Mouse (Mus musculus): Measurements from ENCODE around the gene Snapin. TPM values are rescaled to one million over a fixed set of nuclear protein-coding genes. Genes with fewer than 3 reads are reported as not detected.

The Snapin gene
- total RNA-seq, 2 experiments from 2014 or later: 63.2 to 67.2 TPM

DNA sequence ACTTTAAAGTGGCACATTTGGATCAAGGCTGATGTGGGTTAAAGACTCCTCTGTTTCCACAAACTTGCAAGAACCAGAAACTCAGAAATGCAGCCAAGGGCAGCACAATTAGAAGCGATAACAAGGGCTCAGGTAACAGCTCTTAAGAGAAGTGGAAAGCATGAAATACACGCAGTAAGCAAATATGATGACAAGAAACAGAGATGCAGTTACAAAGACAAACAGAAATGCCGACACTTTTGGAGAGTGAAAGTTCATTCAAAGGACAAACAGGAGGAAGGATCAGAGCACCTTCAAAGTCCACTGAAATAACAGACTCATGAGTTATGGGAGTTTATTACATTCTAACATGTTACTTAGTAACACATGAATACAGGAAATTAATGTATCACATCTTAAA is 15.5 kb upstream of the Snapin start:
- no peak for DNase-seq

GRCm38 (mm10) chr3:90505216-90505615 is 14.4 kb upstream of the Snapin start:
- DNase-seq: no peak

GRCm38 (mm10) chr3:90503444-90503843 is 12.6 kb upstream of the Snapin start:
- no peak for DNase-seq

- DNase-seq: no peak
These were observed 6.8 kb upstream of the Snapin start for GRCm38 (mm10) chr3:90497597-90497996.

- no peak for DNase-seq
These were observed 5.2 kb upstream of the Snapin start for GRCm38 (mm10) chr3:90495850-90496525.

- DNase-seq: no peak
These were observed 3.2 kb upstream of the Snapin start for GRCm38 (mm10) chr3:90493831-90494540.

GRCm38 (mm10) chr3:90491350-90491749 is 517 bp upstream of the Snapin start:
- DNase-seq: no peak

- DNase-seq: no peak
These were observed 2.3 kb downstream of the Snapin start for GRCm38 (mm10) chr3:90488576-90488975.

GRCm38 (mm10) chr3:90486998-90487397 is 3.8 kb downstream of the Snapin start:
- no peak for DNase-seq

DNA sequence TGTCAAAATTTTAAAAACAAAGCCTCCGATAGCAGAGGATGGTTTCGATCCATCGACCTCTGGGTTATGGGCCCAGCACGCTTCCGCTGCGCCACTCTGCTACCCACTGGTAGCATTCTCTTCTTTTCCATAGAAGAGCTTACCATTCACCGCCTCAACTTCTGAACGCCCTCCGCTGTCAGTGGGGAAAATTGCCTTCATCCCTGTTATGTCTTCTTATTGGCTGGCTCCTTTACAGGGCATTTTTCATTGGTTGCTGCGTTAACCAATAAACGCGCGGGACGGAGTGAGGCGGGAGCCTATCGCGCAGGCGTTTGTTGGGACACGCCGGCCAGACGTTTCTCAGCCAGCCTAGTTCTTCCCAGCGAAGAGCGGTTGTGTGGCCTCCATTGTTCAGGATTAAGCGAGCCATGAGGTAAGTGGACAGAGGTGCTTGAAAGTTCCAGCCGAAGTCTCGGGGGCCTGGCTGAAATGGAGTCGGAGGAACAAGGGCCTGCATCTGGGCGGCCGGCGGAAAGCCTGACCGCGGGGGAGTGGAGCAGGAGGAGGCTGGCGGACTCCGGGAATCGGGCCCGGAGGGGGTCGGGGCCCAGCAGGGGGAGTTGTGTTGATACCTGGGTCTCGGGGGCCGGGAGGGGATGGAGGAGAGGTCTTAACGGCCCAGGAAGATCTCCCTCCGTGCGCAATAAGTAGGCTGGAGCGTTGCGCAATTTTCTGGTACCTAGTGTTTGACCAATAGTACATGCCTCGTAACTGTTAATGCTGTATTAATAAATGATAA is 14.8 kb downstream of the Snapin start, which contains the start of gene Ilf2:
Gene Ilf2, plus strand, starts transcription at position 296 of the 781 bp plus-strand sequence.
- DNase-seq: peak; percentile 90

DNA sequence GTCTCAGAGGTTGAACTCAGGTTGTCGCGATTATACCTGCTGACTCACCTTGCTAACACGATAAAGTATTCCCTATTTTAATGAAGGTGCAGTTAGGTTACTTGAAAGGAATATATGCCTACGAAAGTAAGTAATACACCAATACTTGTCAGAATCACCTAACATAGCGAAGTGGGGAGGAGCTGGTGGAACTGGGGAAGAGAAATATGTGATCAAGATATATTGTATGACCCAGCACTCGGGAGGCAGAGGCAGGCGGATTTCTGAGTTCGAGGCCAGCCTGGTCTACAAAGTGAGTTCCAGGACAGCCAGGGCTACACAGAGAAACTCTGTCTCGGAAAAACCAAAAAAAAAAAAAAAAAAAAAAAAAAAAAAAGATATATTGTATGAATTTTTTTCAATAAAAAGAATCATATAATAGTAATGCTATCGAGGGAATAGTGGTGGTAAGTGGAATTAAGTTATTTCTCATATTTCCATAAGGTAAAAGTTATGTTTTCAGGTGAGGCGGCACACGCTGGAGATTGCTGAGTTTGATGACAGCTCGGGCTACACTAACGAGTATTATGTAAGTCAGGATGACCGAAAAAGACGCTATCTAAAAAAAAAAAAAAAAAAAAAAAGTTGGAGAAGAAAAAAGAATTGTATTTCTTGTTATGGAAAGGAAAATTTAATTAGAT is 15.5 kb downstream of the Snapin start:
- DNase-seq: no peak

- peak; percentile 26 for DNase-seq
These were observed 18.6 kb downstream of the Snapin start for GRCm38 (mm10) chr3:90472213-90472612.

- DNase-seq: no peak
These were observed 23.1 kb downstream of the Snapin start for GRCm38 (mm10) chr3:90467618-90468300.

GRCm38 (mm10) chr3:90466311-90466766 is 24.5 kb downstream of the Snapin start:
- DNase-seq: peak; percentile 42

DNA sequence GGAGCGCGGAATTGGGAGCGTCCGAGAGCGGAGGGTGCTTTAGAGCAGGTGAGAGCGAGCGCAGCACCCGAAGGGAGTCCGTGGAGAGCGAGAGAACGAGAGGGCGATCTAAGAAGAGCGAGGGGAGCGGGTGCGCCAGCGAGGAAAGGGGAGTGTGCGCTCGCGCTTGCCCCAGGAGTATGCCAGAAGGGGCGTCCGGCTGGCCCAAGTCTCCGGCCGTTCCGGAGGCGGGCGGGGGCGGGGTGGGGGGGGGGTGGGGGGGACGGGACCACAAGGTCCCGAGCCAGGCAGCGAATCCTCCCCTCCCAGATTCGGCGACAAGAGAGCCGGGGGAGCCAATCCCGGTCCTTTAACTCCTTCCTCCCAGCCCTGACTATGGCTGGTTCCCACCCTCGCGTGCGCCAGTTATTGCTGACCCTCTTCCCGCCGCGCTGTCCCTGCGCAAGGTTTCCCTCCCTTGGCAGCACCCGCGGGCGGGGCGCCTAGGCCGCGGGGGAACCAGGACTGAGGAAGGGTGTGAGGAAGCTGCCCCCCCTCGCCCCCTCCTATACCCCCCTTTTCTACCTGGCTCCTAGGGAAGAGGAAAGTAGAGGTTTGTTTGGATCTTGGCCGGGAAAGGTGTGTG is 25.0 kb downstream of the Snapin start, which contains the start of gene Npr1:
Gene Npr1, minus strand, starts transcription at position 181 of the 625 bp plus-strand sequence.
- peak; percentile 61 for DNase-seq

DNA sequence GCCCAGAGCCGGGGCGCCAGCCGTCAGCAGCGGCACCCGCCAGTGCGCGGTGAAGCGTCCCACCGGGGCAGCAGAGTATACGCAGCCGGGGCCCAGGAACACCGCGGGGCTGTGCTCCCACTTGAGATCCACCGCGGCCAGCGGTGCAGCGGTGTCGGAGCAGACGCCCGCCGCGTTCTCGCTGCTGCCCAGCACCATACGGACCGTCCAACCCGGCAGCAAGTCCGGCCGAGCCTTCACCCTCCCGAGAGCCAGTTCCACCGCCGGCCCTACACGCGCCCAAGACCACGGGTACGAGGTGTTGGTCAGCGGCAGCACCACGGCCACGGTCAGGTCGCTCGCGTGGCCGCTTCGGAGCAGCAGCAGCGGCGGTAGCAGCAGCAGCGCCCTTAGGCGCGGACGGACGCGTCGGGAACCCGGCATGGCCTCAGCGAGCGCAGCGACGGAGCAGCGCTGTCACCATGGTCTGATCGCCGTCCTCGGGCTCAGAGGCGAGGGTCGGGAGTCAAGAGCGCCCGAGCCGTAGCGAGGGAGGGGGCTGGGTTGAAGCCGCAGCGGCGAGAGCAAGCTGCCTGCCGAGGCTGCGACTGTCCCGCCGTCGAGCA is 25.6 kb downstream of the Snapin start:
- DNase-seq: peak; percentile 49

GRCm38 (mm10) chr3:90464552-90465080 is 26.2 kb downstream of the Snapin start:
- peak; percentile 50 for DNase-seq

GRCm38 (mm10) chr3:90462579-90462978 is 28.3 kb downstream of the Snapin start:
- DNase-seq: no peak

DNA sequence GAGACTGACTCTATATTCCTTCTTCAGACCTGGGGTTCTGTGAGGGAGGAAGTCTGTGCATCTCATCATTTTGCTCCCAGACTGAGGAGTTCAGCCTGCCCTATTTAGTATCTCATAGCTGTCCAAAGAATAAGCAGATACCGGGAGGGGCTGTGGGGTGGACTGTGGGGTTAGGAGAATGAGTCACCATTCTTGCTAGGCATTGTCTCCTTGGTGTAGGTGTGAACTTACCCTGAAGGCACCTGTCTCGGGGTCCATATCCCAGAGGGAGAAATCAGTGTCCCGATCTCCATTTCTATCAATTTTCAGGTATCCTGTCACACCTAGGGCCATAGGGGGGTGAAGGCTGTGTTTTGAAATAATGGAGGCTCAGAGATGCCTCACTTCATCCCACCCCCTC is 28.9 kb downstream of the Snapin start:
- DNase-seq: no peak

GRCm38 (mm10) chr3:90460315-90460714 is 30.5 kb downstream of the Snapin start:
- DNase-seq: no peak

All from gastrocnemius, postnatal 10 days (tissue).